ENCODE assay signal across 9 mouse cellular contexts in genomic region chr1:165836461-165836860, GRCm38 (mm10). TPM values are rescaled to one million over a fixed set of nuclear protein-coding genes. Genes with fewer than 3 reads are reported as not detected.
A peak's percentile ranks its signal among the peaks of the same experiment; 100 is the strongest.
DNase-seq lines count a peak whose midpoint lies in the region; ATAC-seq lines count a peak whose summit lies in the region.
"Had no signal": no experiment of that assay in that cellular context is flagged by ENCODE, and none has a peak within 500 bp of the region (broad histone marks: within the 10 kb centered on the region; RNA-seq: fewer than 3 reads in every experiment).

No protein-coding gene starts in this region.

- 8% methylated on average over 6 of the region's 6 CpGs for WGBS in kidney, embryonic 14.5 days
- 5% methylated on average over 6 of the region's 6 CpGs for WGBS in limb, embryonic 12.5 days

- H3K4me3 ChIP-seq in kidney, embryonic 14.5 days (ENCODE audit: low read length): no peak overlapping the region
- no peak overlapping the region for H3K4me3 ChIP-seq in limb, embryonic 12.5 days (replicated peaks)
- H3K4me3 ChIP-seq: forebrain, embryonic 13.5 days had no signal

- DNase-seq in kidney, adult 18-20 months: no peak
- peak; percentile 96 for DNase-seq in NIH3T3 (ENCODE audit: low read depth)
- DNase-seq in embryo, embryonic 10.5 days (ENCODE audit: low spot score): peak; percentile 79
- DNase-seq in B cell, adult 2 months: no peak
- no peak for DNase-seq in layer of hippocampus, adult 8-10 months (ENCODE audit: low spot score in 2 of 2)
- DNase-seq: liver had no signal

- no peak overlapping the region; the same call in 1 of the 2 replicates for H3K4me2 ChIP-seq in kidney, embryonic 14.5 days (replicated peaks; ENCODE audit: low read depth, low read length)
- peak overlapping the region; percentile 11 for H3K4me2 ChIP-seq in limb, embryonic 12.5 days
- H3K4me2 ChIP-seq: forebrain, embryonic 13.5 days had no signal

- peaks cover 38% of the 10 kb centered on the region for H3K4me1 ChIP-seq in kidney, embryonic 14.5 days (ENCODE audit: control insufficient read depth, insufficient read depth, low read length)
- peaks cover 54% of the 10 kb centered on the region for H3K4me1 ChIP-seq in limb, embryonic 12.5 days (replicated peaks)

- H3K27me3 ChIP-seq in kidney, embryonic 14.5 days (ENCODE audit: control insufficient read depth, insufficient read depth, low read length): peaks cover 3% of the 10 kb centered on the region
- H3K27me3 ChIP-seq in limb, embryonic 12.5 days: peaks cover 35% of the 10 kb centered on the region

- no peak overlapping the region for H3K27ac ChIP-seq in kidney, embryonic 14.5 days (ENCODE audit: low read depth, low read length)
- H3K27ac ChIP-seq in limb, embryonic 12.5 days: peak overlapping the region; percentile 45; the same call in 1 of the 2 replicates
- H3K27ac ChIP-seq: forebrain, embryonic 13.5 days had no signal

- H3K9ac ChIP-seq in kidney, embryonic 14.5 days (ENCODE audit: low read depth, low read length): no peak overlapping the region
- H3K9ac ChIP-seq in limb, embryonic 12.5 days (replicated peaks): no peak overlapping the region
- H3K9ac ChIP-seq: forebrain, embryonic 13.5 days had no signal

- H3K36me3 ChIP-seq in kidney, embryonic 14.5 days (ENCODE audit: control insufficient read depth, insufficient read depth, low read length): no peaks in the 10 kb centered on the region
- H3K36me3 ChIP-seq in limb, embryonic 12.5 days: no peaks in the 10 kb centered on the region

- H3K9me3 ChIP-seq in kidney, embryonic 14.5 days (ENCODE audit: control insufficient read depth, low read length): no peaks in the 10 kb centered on the region
- H3K9me3 ChIP-seq in limb, embryonic 12.5 days: no peaks in the 10 kb centered on the region
- H3K9me3 ChIP-seq: forebrain, embryonic 13.5 days had no signal

- peak; percentile 45; the same call in 1 of the 2 replicates for ATAC-seq in kidney, embryonic 14.5 days (ENCODE audit: low FRiP score, low TSS enrichment)
- no peak for ATAC-seq in limb, embryonic 12.5 days (ENCODE audit: insufficient number of reproducible peaks, insufficient read depth, low FRiP score, low TSS enrichment, low read depth)
- ATAC-seq: forebrain, embryonic 13.5 days had no signal

RNA-seq across cellular contexts. Expression of gene Cd247, which starts 48.0 kb away (rescaled TPM):
- polyA plus RNA-seq in kidney, embryonic 14.5 days (2014; fragmentation: Nextera tagmentation; extraction: Ambion mirVana): 0.88 and 1.2 TPM in 2 replicates
- polyA plus RNA-seq in limb, embryonic 12.5 days (2016; fragmentation: Nextera tagmentation; extraction: Ambion mirVana): 1.4 and 1.6 TPM in 2 replicates
- total RNA-seq in layer of hippocampus, adult 8-10 months (2022): under 1 TPM in 1 of 4 experiments, not detected in 3; 0.43 TPM

Comparison
In these comparisons a context has a peak if more than half of its experiments do, and no peak if none do; other contexts are left out.
1. DNase-seq: peak in NIH3T3 (single experiment) and embryo, embryonic 10.5 days (single experiment); none in kidney, adult 18-20 months (single experiment), B cell, adult 2 months (0 of 2) and layer of hippocampus, adult 8-10 months (0 of 2).